Mouse (Mus musculus) left cerebral cortex, adult 2 months (tissue): Measurements from ENCODE around the gene Casp9. TPM values are rescaled to one million over a fixed set of nuclear protein-coding genes. Genes with fewer than 3 reads are reported as not detected.

Source experiments
- DNase-seq, 2 experiments: peaks; one replicate each; pipeline ENCODE4 v3.0.0; 2021 to 2022; ENCODE audit warnings: low spot score in 2 of 2, mixed read lengths in 1 of 2; ENCODE audit errors: extremely low spot score in 1 of 2
- H3K27ac ChIP-seq: fragments of 200-600 bp; 2 replicates; pipeline ENCODE4 v1.8.1; 2022
- H3K4me3 ChIP-seq: fragments of 200-600 bp; 2 replicates; pipeline ENCODE4 v1.8.1; 2022
- CTCF ChIP-seq: fragments of 200-600 bp; IDR thresholded peaks from 2 replicates; pipeline ENCODE4 v1.8.1; 2022; ENCODE audit warnings: antibody characterized with exemption, mild to moderate bottlenecking, moderate library complexity
- intact Hi-C: fragments of 180-260 bp; cut with DNase I; formaldehyde crosslinking; loops from one replicate; pipeline ENCODE4 v1.15.1; 2025
- long read RNA-seq, 2 experiments: library from polyadenylated mRNA; stranded (forward); transcript quantifications; one replicate each; pipeline ENCODE4 v2.0.0; 2021; ENCODE audit warnings: borderline mapping rate in 2 of 2
- total RNA-seq, 2 experiments: library from RNA; stranded (reverse); gene quantifications; 2 replicates each; pipeline ENCODE4 v1.2.3; 2021

Casp9 gene
- total RNA-seq, result 10 to 100 TPM; 22.1 to 22.4 TPM
- long read RNA-seq, experiment 1, transcript Casp9-201 (9 exons, 3,897 nt), result major isoform, 20 of 25 reads
- long read RNA-seq, experiment 1, partial matches to known transcripts, result 1 of 25 reads
- long read RNA-seq, experiment 1, other reads (novel, unspliced or antisense), result 4 of 25 reads
- long read RNA-seq, experiment 2, transcript Casp9-201 (9 exons, 3,897 nt), result major isoform, 20 of 29 reads
- long read RNA-seq, experiment 2, partial matches to known transcripts, result 0 of 29 reads
- long read RNA-seq, experiment 2, other reads (novel, unspliced or antisense), result 9 of 29 reads

- intact Hi-C loops, result loop anchor here (2.0 kb wide), 1 partner anchor 71 kb away; the partner anchor contains the start of gene Ddi2
Observed at GRCm38 (mm10) chr4:141793282-141794151, at the start of gene Casp9. Gene Casp9, plus strand, starts transcription at chr4:141793612.

GRCm38 (mm10) chr4:141746578-141747346 lies 46.6 kb upstream of the Casp9 start, which contains the start of gene Agmat:
Gene Agmat, plus strand, starts transcription at chr4:141746672.
- intact Hi-C loops, result no loop called here
- no peak for DNase-seq
- no peak for TF ChIP-seq CTCF

More at GRCm38 (mm10) chr4:141793282-141794151, at the start of gene Casp9:
- DNase-seq, result peak; percentile 95 to 96
- H3K4me3 ChIP-seq, result peak within 1 kb of the TSS; percentile 57
- H3K27ac ChIP-seq, result peak within 1 kb of the TSS; percentile 96
- TF ChIP-seq CTCF, result no peak; the same call in 1 of the 2 replicates

GRCm38 (mm10) chr4:141749557-141749956 lies 43.9 kb upstream of the Casp9 start:
- Histone ChIP-seq H3K4me3 (no peak overlapping the region), H3K27ac (no peak overlapping the region)
- intact Hi-C loops, result no loop called here
- no peak for DNase-seq
- no peak for TF ChIP-seq CTCF

More at GRCm38 (mm10) chr4:141746578-141747346, 46.6 kb upstream of the Casp9 start, which contains the start of gene Agmat:
- Histone ChIP-seq H3K27ac (no peak within 1 kb of the TSS), H3K4me3 (0 out of 2 replicates have a peak within 1 kb of the TSS, but pooled peaks have one; percentile 9)

- DNase-seq, result no peak
- intact Hi-C loops, result no loop called here
- Histone ChIP-seq H3K4me3 (no peak overlapping the region), H3K27ac (no peak overlapping the region)
- TF ChIP-seq CTCF, result no peak
Observed at GRCm38 (mm10) chr4:141750826-141751225, 42.6 kb upstream of the Casp9 start.

GRCm38 (mm10) chr4:141751419-141752075 lies 41.9 kb upstream of the Casp9 start:
- no peak overlapping the region for H3K4me3 ChIP-seq
- no peak overlapping the region for H3K27ac ChIP-seq
- intact Hi-C loops, result no loop called here
- DNase-seq, result no peak
- TF ChIP-seq CTCF, result no peak

GRCm38 (mm10) chr4:141752076-141752421 lies 41.4 kb upstream of the Casp9 start:
- intact Hi-C loops, result no loop called here
- DNase-seq, result no peak
- no peak overlapping the region for H3K4me3 ChIP-seq
- TF ChIP-seq CTCF, result no peak
- H3K27ac ChIP-seq, result no peak overlapping the region

GRCm38 (mm10) chr4:141755375-141755930 lies 38.0 kb upstream of the Casp9 start:
- no peak overlapping the region for H3K4me3 ChIP-seq
- TF ChIP-seq CTCF, result no peak
- no peak for DNase-seq
- intact Hi-C loops, result no loop called here
- H3K27ac ChIP-seq, result no peak overlapping the region

GRCm38 (mm10) chr4:141757124-141757523 lies 36.3 kb upstream of the Casp9 start:
- intact Hi-C loops, result no loop called here
- Histone ChIP-seq H3K27ac (no peak overlapping the region), H3K4me3 (no peak overlapping the region)
- DNase-seq, result no peak
- TF ChIP-seq CTCF, result no peak

- no peak overlapping the region for H3K4me3 ChIP-seq
- DNase-seq, result no peak
- no peak for TF ChIP-seq CTCF
- intact Hi-C loops, result no loop called here
- H3K27ac ChIP-seq, result no peak overlapping the region
Observed at GRCm38 (mm10) chr4:141758874-141759542, 34.4 kb upstream of the Casp9 start.

- no peak for TF ChIP-seq CTCF
- intact Hi-C loops, result no loop called here
- DNase-seq, result no peak
- no peak overlapping the region for H3K27ac ChIP-seq
- no peak overlapping the region for H3K4me3 ChIP-seq
Observed at GRCm38 (mm10) chr4:141760942-141761341, 32.5 kb upstream of the Casp9 start.
